Mouse (Mus musculus) embryonic fibroblast, embryonic 13.5 days (primary cell): ENCODE measurements around the gene Guk1.

ENCODE experiments used
- CTCF ChIP-seq: IDR thresholded peaks from 2 replicates; pipeline ENCODE4 v1.5.1; 2011; ENCODE audit warnings: mild to moderate bottlenecking, control low read depth, low read length, moderate library complexity, borderline replicate concordance; ENCODE audit not compliant: insufficient read depth
- POLR2A ChIP-seq: IDR thresholded peaks from 2 replicates; pipeline ENCODE4 v1.6.1; 2011; ENCODE audit warnings: low read depth, mild to moderate bottlenecking, control low read depth, low read length, moderate library complexity

GRCm38 (mm10) chr11:59226251-59226650 lies 34.2 kb upstream of the Guk1 start:
- peak; percentile 30; the same call in 1 of the 2 replicates for TF ChIP-seq POLR2A
- no peak for TF ChIP-seq CTCF
